Mouse (Mus musculus) cerebellum, postnatal 4 days (tissue): Measurements from ENCODE around the gene Agap2.
"Not testable (repeated sequence)": the region's sequence is repeated elsewhere in the genome, so short reads cannot be mapped to it uniquely, and the experiment has no call there.

ENCODE experiments used
- DNase-seq, 2 experiments: peaks; one replicate each; pipeline ENCODE4 v3.0.0; 2022; ENCODE audit warnings: low spot score in 2 of 2, mixed read lengths in 1 of 2

The Agap2 gene

DNA sequence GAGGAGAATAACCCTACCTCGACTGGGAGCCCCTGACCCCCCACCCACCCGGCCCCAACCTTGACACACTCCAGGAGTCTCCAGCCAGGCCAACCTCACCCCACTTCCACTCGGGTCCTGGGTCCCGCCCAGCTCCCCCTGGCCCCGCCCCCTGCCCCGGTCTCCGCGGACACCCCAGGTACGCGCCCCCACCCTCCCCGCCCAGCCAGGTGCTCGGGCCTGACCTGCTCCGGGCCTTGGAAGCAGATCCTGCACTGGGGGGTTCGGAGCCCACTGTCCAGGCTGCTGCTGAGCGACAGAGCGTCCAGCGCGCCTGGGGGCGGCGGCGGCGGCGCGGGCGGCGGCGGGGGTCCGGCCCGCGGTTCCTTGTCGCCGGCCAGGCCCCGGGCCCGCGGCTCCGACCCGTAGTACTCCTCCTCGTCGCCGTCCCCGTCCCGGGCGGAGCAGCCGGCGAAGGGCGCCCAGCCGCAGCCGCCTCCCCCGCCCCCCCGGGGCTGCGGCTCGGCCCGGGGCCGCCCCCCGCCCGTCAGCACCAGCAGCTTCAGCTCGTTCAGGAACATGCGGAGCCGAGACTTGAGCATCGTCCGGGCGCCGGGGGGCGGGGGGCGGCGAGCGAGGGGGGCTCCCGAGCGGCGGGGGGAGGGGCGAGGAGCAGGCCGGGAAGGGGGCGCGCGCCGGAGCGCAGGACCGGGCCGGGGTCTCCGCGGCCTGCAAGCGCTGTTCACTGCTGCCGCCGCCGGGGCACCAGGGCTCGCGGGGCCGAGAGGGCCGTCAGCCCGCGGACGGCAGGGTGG lies 15.7 kb upstream of the Agap2 start:
- no peak for DNase-seq

- DNase-seq = peak in 1 of 2 experiments; percentile 72
Observed at GRCm38 (mm10) chr10:127059968-127060916, 14.8 kb upstream of the Agap2 start, which contains the start of gene March9. March9 (minus strand) TSS chr10:127060184.

DNA sequence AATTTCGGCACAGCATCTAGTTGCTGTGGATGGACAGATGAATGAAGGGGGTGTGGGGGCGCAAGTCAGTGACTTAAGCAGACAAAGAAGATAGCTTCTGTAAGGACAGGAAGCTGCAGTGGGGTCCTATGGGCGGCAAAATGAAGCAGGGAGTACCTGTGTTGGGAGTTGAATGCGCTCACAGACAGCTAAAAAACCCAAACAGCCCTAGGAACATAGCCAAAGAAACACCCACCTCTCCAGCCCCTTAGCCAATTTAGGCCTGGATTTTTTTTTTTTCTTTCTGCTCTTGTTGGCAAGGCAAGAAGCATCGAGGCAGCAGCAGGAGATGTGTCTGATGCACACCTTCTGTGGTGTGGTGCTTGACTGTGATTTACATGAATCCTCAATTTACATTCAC lies 14.0 kb upstream of the Agap2 start:
- DNase-seq = no peak

DNA sequence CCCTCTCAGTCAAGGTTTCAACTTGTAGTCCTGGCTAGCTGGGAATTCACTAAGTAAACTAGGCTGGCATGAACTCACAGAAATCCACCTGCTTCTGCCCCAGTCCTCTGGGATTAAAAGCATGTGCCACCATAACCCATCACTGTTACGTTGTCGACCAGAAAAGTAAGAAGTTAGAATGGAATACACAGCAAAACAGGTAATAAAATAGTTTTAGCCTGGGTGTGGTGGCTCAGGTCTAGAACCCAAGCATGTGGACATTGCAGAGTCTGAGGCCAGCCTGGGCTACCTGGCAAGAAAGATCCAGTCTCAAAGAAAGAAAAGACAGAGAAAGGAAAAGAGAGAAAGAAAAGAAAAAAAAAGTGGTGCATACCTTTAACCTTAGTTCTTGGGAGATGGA lies 13.6 kb upstream of the Agap2 start:
- DNase-seq = no peak

- DNase-seq = not testable (repeated sequence)
Observed at GRCm38 (mm10) chr10:127062101-127062500, 13.0 kb upstream of the Agap2 start.

- DNase-seq = no peak
Observed at GRCm38 (mm10) chr10:127062503-127062902, 12.6 kb upstream of the Agap2 start.

DNA sequence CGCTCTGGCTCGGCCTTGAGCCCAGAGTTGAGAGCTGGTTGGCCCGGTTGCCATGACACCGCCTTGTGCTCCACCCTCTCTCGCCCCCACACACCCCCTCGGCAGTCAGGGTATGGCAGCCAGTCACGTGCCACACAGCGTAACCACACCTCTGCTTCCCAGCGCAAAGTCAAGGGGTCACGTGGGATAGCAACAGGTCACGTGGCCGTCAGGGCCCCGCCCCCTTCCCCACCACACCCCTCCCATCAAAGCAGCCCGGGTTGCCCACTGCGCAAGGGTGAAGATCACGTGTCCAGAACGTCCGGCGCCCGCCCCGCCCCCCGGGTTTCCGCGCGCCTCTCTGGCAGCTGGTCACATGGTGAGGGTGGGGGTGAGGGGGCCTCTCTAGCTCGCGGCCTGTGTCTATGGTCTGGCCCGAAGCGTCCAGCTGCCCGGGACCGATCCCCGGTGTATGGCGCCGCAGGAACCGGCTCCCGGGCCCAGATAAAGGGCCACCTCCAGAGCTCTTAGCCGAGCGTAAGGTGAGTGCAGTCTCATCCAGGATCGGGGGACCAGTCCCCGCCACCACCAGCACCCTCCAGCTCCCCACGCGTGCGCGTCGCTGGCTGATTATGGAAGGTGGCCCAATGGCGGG lies 11.7 kb upstream of the Agap2 start, which contains the start of gene Cdk4:
Gene Cdk4, plus strand, starts transcription at position 296 of the 634 bp plus-strand sequence.
- DNase-seq = peak; percentile 99

- no peak for DNase-seq
Observed at GRCm38 (mm10) chr10:127063913-127064870, 10.9 kb upstream of the Agap2 start.

DNA sequence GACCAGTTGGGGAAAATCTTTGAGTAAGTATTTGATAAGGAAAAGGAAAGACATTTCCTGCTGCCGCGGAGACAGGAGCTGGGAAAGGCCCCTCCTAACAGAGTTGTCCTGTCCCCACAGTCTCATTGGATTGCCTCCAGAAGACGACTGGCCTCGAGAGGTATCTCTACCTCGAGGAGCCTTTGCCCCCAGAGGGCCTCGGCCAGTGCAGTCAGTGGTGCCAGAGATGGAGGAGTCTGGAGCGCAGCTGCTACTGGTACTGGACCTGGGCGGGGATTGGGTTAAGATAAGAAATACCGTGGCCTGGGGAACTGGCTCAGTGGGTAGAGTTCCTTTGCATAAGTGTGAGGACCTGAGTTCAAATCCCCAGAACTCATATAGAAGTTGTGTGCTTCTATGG lies 9.1 kb upstream of the Agap2 start:
- no peak for DNase-seq

DNA sequence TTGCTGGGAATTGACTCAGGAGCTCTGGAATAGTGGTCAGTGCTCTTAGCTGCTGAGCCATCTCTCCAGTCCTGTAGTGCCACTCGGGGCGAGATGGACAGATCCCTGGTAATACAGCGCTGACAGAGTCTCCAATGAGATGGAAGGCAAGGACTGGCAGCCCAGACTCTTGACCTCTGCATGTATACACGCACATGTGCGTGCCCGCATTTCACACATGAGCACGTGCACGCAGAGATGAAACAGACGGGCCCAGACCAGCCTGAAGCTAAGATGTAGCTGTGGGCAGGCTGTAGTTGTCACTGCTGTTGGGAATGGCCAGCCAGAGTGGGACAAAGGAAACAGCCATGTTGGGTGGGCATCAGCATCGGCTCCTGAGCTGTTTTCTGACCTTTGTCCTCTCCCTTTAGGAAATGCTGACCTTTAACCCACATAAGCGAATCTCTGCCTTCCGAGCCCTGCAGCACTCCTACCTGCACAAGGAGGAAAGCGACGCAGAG lies 8.5 kb upstream of the Agap2 start:
- no peak for DNase-seq

DNA sequence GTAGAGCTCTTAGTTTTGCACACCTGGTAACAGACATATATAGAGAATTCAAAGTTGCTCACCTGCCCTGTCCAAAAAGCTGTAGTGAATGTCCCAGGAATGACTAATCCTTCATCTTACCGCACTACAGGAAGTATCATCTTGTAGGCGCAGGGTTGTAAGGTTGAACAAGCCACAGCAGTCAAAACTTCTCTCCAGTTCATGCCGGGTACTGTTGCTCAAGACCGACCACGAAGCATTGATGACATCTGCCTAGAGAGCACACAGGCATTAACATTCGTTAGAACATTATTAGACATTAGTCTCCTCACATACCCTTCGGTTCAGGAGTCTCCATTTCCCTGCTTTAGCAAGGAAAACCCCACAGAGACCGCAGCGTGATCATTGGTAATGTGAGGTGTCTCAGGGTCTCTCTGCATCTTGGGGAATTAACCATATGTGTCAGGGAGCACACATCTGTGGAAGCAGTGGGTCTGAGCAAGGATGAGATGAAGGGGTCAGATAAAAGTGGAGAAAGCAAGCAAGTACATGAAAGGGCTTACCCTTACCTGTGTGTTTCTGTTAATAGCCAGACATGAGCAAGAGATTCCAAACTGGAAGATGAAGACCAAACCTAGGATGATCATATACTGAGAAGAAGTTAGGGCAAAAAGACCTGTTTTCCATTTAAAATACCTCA lies 6.6 kb upstream of the Agap2 start:
- DNase-seq = no peak

DNA sequence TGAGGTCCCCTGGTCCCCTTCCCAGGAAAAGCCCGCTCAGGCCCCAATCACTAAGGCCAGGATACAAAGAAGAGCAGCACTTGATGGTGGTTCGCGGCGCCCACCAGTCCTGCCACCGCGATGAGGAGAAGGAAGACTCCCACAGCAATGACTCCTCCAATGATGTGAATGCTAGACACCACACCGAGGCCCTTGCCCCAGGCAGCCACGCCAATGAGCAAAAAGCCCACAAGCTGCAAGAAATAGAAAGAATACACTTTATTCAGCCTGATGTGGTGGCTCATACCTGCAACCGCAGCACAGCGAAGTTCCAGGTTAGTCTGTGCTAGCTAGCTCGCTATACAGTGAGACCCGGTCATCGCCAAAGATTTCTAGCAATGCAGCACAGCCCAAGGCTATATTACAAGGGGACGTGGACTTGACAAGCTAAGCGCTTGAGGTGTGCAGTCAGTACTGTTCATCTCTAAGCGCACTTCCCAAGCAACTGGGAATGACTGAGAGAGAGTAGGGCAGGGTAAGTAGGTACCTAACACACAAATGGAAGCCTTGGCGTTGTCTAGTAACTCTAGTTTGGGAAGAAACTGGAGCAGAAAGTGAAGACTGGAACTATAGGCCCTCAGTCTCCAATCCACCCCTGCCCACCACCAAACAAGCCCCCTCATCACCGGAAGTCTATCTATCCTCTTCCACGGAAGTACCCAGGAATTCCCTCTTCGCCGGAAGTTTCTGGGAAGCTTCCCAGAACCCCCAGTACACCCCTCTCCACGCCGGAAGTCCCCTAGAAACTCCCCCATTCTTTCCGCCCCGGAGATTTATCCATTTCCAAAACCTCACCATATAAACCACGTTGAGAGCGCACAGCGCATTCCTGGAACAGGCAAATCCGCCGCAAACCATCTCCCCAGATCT lies 5.5 kb upstream of the Agap2 start:
- peak in 1 of 2 experiments; percentile 55 for DNase-seq

- DNase-seq = peak; percentile 63 to 80
Observed at GRCm38 (mm10) chr10:127070190-127071121, 4.6 kb upstream of the Agap2 start, which contains the start of gene Tspan31. Tspan31 (minus strand) TSS chr10:127070264.

DNA sequence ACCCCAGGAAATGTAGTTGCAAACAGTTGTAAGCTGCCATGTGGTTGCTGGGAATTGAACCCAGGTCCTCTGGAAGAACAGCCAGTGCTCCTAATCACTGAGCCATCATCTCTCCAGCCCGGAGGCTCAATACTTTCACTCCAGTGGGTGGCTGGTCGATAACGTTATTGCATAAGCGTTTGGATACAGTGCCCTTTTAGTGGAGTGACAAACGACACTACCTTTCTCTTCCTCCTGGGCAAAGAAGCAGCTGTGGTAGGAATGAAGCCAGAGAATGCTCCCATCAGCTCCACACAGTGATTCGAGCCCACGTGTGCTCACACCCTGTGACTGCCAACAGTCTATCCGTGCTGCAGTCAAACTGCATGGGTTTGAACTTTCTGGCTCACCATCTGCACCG lies 3.9 kb upstream of the Agap2 start:
- DNase-seq = no peak

GRCm38 (mm10) chr10:127072270-127072669 lies 2.8 kb upstream of the Agap2 start:
- not testable (repeated sequence) for DNase-seq

DNA sequence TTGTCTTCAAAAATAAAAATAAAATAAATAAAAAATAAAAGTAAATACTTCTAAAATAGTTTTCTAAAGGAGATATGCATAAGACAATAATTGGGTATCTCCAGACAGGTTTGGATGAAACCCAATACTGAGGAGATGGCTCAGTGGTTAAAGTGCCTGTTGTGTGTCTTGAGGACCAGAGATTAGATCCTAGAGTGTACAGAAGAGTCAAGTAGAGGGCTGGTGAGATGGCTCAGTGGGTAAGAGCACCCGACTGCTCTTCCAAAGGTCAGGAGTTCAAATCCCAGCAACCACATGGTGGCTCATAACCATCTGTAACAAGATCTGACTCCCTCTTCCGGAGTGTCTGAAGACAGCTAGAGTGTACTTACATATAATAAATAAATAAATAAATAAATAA lies 2.1 kb upstream of the Agap2 start:
- DNase-seq = not testable (repeated sequence)

DNA sequence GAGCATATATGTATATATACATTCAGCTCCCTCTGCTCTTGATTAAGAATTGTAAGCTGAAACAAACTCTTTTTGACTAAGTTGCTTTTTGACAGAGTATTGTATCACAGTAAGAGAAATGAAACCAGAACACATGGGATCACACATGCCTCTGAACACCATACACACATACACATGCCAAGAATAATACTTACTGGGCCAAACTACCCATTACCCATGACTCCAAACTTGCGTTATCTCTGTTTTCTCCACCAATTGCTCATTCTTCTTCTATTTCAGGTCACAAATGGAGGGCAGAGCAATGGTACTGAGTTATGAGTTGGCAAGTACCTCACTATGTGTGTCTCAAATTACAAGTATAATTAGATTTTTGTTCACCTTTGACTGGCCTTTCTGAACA lies 1.1 kb upstream of the Agap2 start:
- no peak for DNase-seq

DNA sequence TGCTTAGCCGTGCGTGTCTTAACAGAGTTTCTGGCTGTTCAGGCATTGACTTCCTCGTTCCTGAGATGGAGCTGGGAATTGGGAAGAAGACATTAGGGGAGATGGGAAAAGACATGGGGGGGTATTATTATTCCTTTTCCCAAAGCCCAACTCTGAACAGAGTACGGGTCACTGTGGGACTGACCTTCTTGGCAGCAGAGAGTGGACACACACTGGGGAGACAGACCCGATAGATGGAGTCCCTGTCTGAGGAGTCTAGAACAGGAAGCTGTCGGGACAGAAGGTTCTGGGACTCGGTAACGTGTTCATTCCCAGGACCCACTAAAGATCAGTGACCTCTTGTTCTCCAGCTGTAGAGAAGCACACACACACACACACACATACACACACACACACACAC lies 567 bp downstream of the Agap2 start:
- no peak for DNase-seq
